Comparison of ENCODE assay signal across 11 mouse cellular contexts in the genomic region with DNA sequence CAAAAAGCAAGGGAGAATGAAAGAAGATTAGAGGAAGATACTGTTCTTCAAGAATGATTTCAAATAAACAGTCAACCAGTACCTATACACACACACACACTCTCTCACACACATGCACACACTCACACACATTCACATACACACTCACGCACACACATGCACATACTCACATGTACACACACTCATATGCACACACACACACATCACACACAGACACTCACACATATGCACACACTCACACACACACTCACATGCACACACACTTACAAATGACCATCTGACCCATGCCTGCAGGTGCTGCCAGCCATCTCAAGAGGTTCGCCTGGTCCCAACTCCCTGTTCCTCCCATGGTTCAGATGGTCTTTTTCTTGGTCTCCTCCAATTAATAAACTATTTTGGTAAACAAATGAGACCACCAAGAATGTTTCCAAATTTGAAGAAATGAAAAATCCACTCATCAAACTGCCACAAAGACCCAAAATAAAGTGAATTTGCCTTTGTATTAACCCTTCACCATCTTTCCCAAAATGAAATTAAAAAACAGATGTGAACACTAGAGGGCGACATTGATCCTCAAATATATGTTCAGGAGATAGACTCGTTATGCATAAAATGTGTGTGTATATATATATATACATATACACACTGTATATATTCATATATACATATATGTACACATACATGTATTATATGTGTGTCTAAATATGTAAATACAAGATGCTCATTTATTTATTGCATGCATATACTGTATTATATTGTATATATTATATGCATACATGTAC.
DNase-seq lines count a peak whose midpoint lies in the region; ATAC-seq and TF ChIP-seq lines count a peak whose summit lies in the region.
"Had no signal": no experiment of that assay in that cellular context is flagged by ENCODE, and none has a peak within 500 bp of the region (broad histone marks: within the 10 kb centered on the region; RNA-seq: fewer than 3 reads in every experiment).

No protein-coding gene starts in this region.

- peak; percentile 23 for DNase-seq in c-Kit-positive CD71-positive TER-119-negative erythroid progenitor cells, embryonic 14.5 days (ENCODE audit: low read depth)
- DNase-seq in limb, embryonic 14.5 days (ENCODE audit: low spot score) = peak; percentile 29
- no peak for DNase-seq in testis, postnatal 14 days (ENCODE audit: low spot score)
- DNase-seq in cerebellum, adult 18-20 months = no peak
- no peak for DNase-seq in frontal cortex, postnatal 14 days (ENCODE audit: low spot score in 2 of 2)
- DNase-seq: adrenal gland, postnatal 14 days had no signal

- H3K36me3 ChIP-seq in intestine, postnatal 0 days (ENCODE audit: control insufficient read depth, insufficient read depth) = no peaks in the 10 kb centered on the region
- no peaks in the 10 kb centered on the region for H3K36me3 ChIP-seq in intestine, embryonic 15.5 days
- no peaks in the 10 kb centered on the region for H3K36me3 ChIP-seq in limb, embryonic 14.5 days (ENCODE audit: control insufficient read depth, insufficient read depth, low read length)
- H3K36me3 ChIP-seq: heart, embryonic 15.5 days; neural tube, embryonic 13.5 days had no signal

- no peak for ATAC-seq in intestine, postnatal 0 days
- ATAC-seq in intestine, embryonic 15.5 days = no peak
- ATAC-seq in CD4-positive, CD25-positive, alpha-beta regulatory T cell, adult 4 months = peak; percentile 54
- no peak for ATAC-seq in limb, embryonic 14.5 days (ENCODE audit: low FRiP score, low read depth)

- peak; percentile 73 for TF ChIP-seq CTCF in intestine, postnatal 0 days (IDR thresholded peaks at IDR 0.05; ENCODE audit: low read depth)

- no peaks in the 10 kb centered on the region for H3K9me3 ChIP-seq in intestine, postnatal 0 days (ENCODE audit: control insufficient read depth)
- H3K9me3 ChIP-seq in intestine, embryonic 15.5 days = no peaks in the 10 kb centered on the region
- no peaks in the 10 kb centered on the region for H3K9me3 ChIP-seq in limb, embryonic 14.5 days (ENCODE audit: control insufficient read depth, low read length)
- H3K9me3 ChIP-seq: heart, embryonic 15.5 days; neural tube, embryonic 13.5 days had no signal

- TF ChIP-seq POLR2A in limb, embryonic 14.5 days (IDR thresholded peaks at IDR 0.05; ENCODE audit: borderline replicate concordance, extremely low read depth, insufficient read depth, insufficient read length) = no peak

- H3K4me1 ChIP-seq in intestine, postnatal 0 days (replicated peaks; ENCODE audit: control insufficient read depth, insufficient read depth, low read length) = no peaks in the 10 kb centered on the region
- H3K4me1 ChIP-seq in intestine, embryonic 15.5 days (replicated peaks) = no peaks in the 10 kb centered on the region
- no peaks in the 10 kb centered on the region for H3K4me1 ChIP-seq in limb, embryonic 14.5 days (ENCODE audit: control insufficient read depth, insufficient read depth, low read length)
- H3K4me1 ChIP-seq: heart, embryonic 15.5 days; neural tube, embryonic 13.5 days had no signal

- WGBS in intestine, postnatal 0 days = 51% methylated on average over 4 of the region's 4 CpGs
- WGBS in intestine, embryonic 15.5 days = 48% methylated on average over 4 of the region's 4 CpGs
- 51% methylated on average over 4 of the region's 4 CpGs for WGBS in limb, embryonic 14.5 days

- H3K27ac ChIP-seq in intestine, postnatal 0 days (ENCODE audit: low read depth, low read length) = no peak overlapping the region
- H3K27ac ChIP-seq in intestine, embryonic 15.5 days = no peak overlapping the region
- H3K27ac ChIP-seq in limb, embryonic 14.5 days (replicated peaks; ENCODE audit: low read depth, low read length) = no peak overlapping the region
- H3K27ac ChIP-seq: heart, embryonic 15.5 days; neural tube, embryonic 13.5 days had no signal

- H3K9ac ChIP-seq in intestine, postnatal 0 days (ENCODE audit: low read depth, low read length) = no peak overlapping the region
- H3K9ac ChIP-seq in intestine, embryonic 15.5 days = no peak overlapping the region
- H3K9ac ChIP-seq in limb, embryonic 14.5 days (ENCODE audit: low read depth, low read length, severe bottlenecking) = no peak overlapping the region
- H3K9ac ChIP-seq: heart, embryonic 15.5 days; neural tube, embryonic 13.5 days had no signal

- H3K4me2 ChIP-seq in intestine, postnatal 0 days (replicated peaks; ENCODE audit: low read depth) = no peak overlapping the region
- no peak overlapping the region for H3K4me2 ChIP-seq in intestine, embryonic 15.5 days (replicated peaks)
- no peak overlapping the region for H3K4me2 ChIP-seq in limb, embryonic 14.5 days (replicated peaks; ENCODE audit: low read depth, low read length, severe bottlenecking)
- H3K4me2 ChIP-seq: heart, embryonic 15.5 days; neural tube, embryonic 13.5 days had no signal

- no peaks in the 10 kb centered on the region for H3K27me3 ChIP-seq in intestine, postnatal 0 days (replicated peaks; ENCODE audit: control insufficient read depth, insufficient read depth, low read length)
- H3K27me3 ChIP-seq in intestine, embryonic 15.5 days (replicated peaks) = no peaks in the 10 kb centered on the region
- no peaks in the 10 kb centered on the region for H3K27me3 ChIP-seq in limb, embryonic 14.5 days (ENCODE audit: control insufficient read depth, insufficient read depth, low read length)
- H3K27me3 ChIP-seq: heart, embryonic 15.5 days; neural tube, embryonic 13.5 days had no signal

- H3K4me3 ChIP-seq in intestine, postnatal 0 days (ENCODE audit: low read depth, low read length) = no peak overlapping the region
- no peak overlapping the region for H3K4me3 ChIP-seq in intestine, embryonic 15.5 days (replicated peaks)
- no peak overlapping the region for H3K4me3 ChIP-seq in limb, embryonic 14.5 days (replicated peaks; ENCODE audit: low read length)
- H3K4me3 ChIP-seq: heart, embryonic 15.5 days; neural tube, embryonic 13.5 days had no signal

Comparison
In these comparisons a context has a peak if more than half of its experiments do, and no peak if none do; other contexts are left out.
1. DNase-seq: peak in c-Kit-positive CD71-positive TER-119-negative erythroid progenitor cells, embryonic 14.5 days (single experiment) and limb, embryonic 14.5 days (single experiment); none in testis, postnatal 14 days (single experiment), cerebellum, adult 18-20 months (0 of 2) and frontal cortex, postnatal 14 days (0 of 2).